Comparison of ENCODE assay signal across 8 mouse cellular contexts in the genomic region with DNA sequence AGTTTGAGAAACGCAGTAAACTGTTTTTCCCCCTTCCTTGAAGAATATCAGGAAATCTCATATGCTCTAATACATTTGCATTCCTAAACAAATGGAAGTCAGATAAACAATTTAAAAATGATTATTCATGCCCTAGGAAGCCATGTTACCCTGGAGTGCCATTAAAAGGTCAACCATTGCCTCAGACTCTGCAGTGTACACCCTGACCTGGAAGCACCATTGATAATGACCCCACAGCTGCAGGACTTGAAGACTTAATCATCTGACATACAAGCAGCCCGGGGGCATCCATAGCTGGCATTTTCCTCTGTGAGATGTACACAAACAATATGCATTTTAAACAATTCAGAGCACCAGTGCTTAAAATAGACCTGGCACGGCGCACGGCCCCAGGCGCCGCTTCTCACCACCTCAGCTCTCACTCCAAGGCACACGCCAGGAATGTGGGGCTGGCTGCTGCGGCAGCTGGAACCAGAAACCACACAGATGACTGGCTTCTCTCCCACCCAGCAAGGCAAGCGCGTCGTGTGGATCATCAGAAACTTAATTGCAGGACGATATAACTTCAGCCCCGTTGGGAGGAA.
DNase-seq lines count a peak whose midpoint lies in the region; ATAC-seq and TF ChIP-seq lines count a peak whose summit lies in the region.

No protein-coding gene starts in this region.

- H3K4me2 ChIP-seq in forebrain, postnatal 0 days (ENCODE audit: low read depth): no peak overlapping the region

- no peak overlapping the region for H3K27ac ChIP-seq in forebrain, postnatal 0 days (ENCODE audit: low read depth, low read length)

- no peaks in the 10 kb centered on the region for H3K4me1 ChIP-seq in forebrain, postnatal 0 days (ENCODE audit: insufficient read depth)

- H3K36me3 ChIP-seq in forebrain, postnatal 0 days (ENCODE audit: insufficient read depth): no peaks in the 10 kb centered on the region

- no peaks in the 10 kb centered on the region for H3K9me3 ChIP-seq in forebrain, postnatal 0 days (ENCODE audit: low read length)

- no peak for TF ChIP-seq CTCF in forebrain, postnatal 0 days (IDR thresholded peaks at IDR 0.05; ENCODE audit: low read depth)

- H3K9ac ChIP-seq in forebrain, postnatal 0 days: no peak overlapping the region

- WGBS in forebrain, postnatal 0 days: 63% methylated on average over 14 of the region's 14 CpGs

- H3K4me3 ChIP-seq in forebrain, postnatal 0 days (ENCODE audit: low read depth, low read length): no peak overlapping the region

- 0 out of 2 replicates have a peak, but pooled peaks have one; percentile 47 for ATAC-seq in forebrain, postnatal 0 days
- no peak for ATAC-seq in erythroblast, adult 5-6 weeks (replicated peaks; ENCODE audit: low FRiP score, poor library complexity, severe bottlenecking)

- peak; percentile 7 for DNase-seq in layer of hippocampus, adult 11-12 months (ENCODE audit: low spot score)
- no peak for DNase-seq in layer of hippocampus, postnatal 14 days (ENCODE audit: low spot score in 2 of 2)
- DNase-seq in brain, adult 2 months (ENCODE audit: low read depth, low spot score): peak; percentile 35
- DNase-seq in forebrain, postnatal 0 days: no peak
- DNase-seq in heart, postnatal 14 days: peak; percentile 50 to 70
- DNase-seq in frontal cortex, postnatal 10 days (ENCODE audit: low spot score in 2 of 2): no peak
- no peak for DNase-seq in adrenal gland, postnatal 25 days

- no peaks in the 10 kb centered on the region for H3K27me3 ChIP-seq in forebrain, postnatal 0 days (ENCODE audit: insufficient read depth, low read length)

- intact Hi-C loops in heart, postnatal 14 days (cut with DNase I): no loop called here

Comparison
In these comparisons a context has a peak if more than half of its experiments do, and no peak if none do; other contexts are left out.
1. DNase-seq: peak in layer of hippocampus, adult 11-12 months (single experiment), brain, adult 2 months (single experiment) and heart, postnatal 14 days (2 of 2); none in layer of hippocampus, postnatal 14 days (0 of 2), forebrain, postnatal 0 days (single experiment), frontal cortex, postnatal 10 days (0 of 2) and adrenal gland, postnatal 25 days (single experiment).